Mouse (Mus musculus) forebrain, embryonic 13.5 days (tissue): Measurements from ENCODE around the gene Mlkl. TPM values are rescaled to one million over a fixed set of nuclear protein-coding genes. Genes with fewer than 3 reads are reported as not detected.

Experiments
- ATAC-seq: fragments of 200-750 bp; cut with Nextera tagmentation; 2 replicates; pipeline ENCODE4 v1.8.0; 2017
- H3K27ac ChIP-seq: fragments of 300-500 bp; sonication (generic); 2 replicates; pipeline ENCODE4 v1.5.1; 2015; ENCODE audit warnings: inconsistent platforms, mild to moderate bottlenecking, moderate library complexity
- H3K27me3 ChIP-seq: fragments of 300-500 bp; sonication (generic); 2 replicates; pipeline ENCODE4 v1.6.1; 2015; ENCODE audit warnings: mild to moderate bottlenecking, inconsistent platforms
- H3K36me3 ChIP-seq: fragments of 300-500 bp; sonication (generic); 2 replicates; pipeline ENCODE4 v1.6.1; 2015; ENCODE audit warnings: mild to moderate bottlenecking, inconsistent platforms; ENCODE audit not compliant: poor library complexity, severe bottlenecking
- H3K4me1 ChIP-seq: fragments of 300-500 bp; sonication (generic); 2 replicates; pipeline ENCODE4 v1.6.1; 2015; ENCODE audit warnings: inconsistent platforms
- H3K4me2 ChIP-seq: fragments of 300-500 bp; sonication (generic); 2 replicates; pipeline ENCODE4 v1.6.1; 2015; ENCODE audit warnings: inconsistent platforms, mild to moderate bottlenecking, moderate library complexity
- H3K4me3 ChIP-seq: fragments of 300-500 bp; sonication (generic); 2 replicates; pipeline ENCODE4 v1.5.1; 2015; ENCODE audit warnings: mild to moderate bottlenecking, inconsistent platforms
- H3K9ac ChIP-seq: fragments of 300-500 bp; sonication (generic); 2 replicates; pipeline ENCODE4 v1.6.1; 2015; ENCODE audit warnings: mild to moderate bottlenecking, inconsistent platforms
- H3K9me3 ChIP-seq: fragments of 300-500 bp; sonication (generic); replicated peaks from 2 replicates; pipeline ENCODE4 v1.6.1; 2016; ENCODE audit warnings: inconsistent platforms
- WGBS: fragments of 180-500 bp; shearing (Covaris S2); methylation state at CpG from one replicate; pipeline ENCODE4 v1.1.7; 2015; 5-methylcytosine and 5-hydroxymethylcytosine counted together
- polyA plus RNA-seq: library from polyadenylated mRNA; unstranded; fragments of >200 nt; fragmentation: Nextera tagmentation; extraction: Ambion mirVana; gene quantifications from 2 replicates; pipeline ENCODE4 v1.2.1, GENCODE M21; 2015

Gene Mlkl
- polyA plus RNA-seq = 0.23 and 0.53 TPM in 2 replicates

DNA sequence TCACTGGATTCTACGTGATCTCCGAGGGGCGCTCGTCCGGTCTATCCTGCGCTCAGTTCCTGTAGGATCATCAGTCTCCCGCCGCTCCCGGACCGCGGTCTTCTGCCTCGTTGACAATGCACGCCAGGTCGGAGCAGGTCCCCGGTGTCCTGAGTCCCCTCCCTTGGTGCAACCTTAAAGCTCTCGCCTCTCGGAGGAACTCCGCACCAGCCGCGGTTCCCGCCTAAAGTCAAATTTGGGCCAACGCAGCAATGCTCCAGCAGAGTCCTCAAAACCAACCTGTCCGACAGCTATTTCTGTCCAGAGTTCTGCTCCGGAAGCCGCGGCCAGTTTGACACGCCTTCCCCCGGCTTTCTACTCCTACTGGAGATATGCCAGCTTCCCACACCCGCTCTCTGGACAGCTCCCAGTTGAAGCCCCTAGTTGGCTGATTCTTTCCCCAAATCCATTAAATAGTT is at the start of gene Mlkl:
Gene Mlkl, minus strand, starts transcription at position 288 of the 458 bp plus-strand sequence.
- WGBS = under 1% methylated on average over 29 of the region's 29 CpGs
- Histone ChIP-seq H3K27me3 (peaks cover 42% of the 10 kb centered on the region), H3K36me3 (no peaks in the 10 kb centered on the region), H3K27ac (no peak within 1 kb of the TSS), H3K9me3 (no peaks in the 10 kb centered on the region), H3K4me3 (peak within 1 kb of the TSS; percentile 45), H3K9ac (peak within 1 kb of the TSS; percentile 51), H3K4me2 (peak within 1 kb of the TSS; percentile 78), H3K4me1 (peaks cover 10% of the 10 kb centered on the region)
- ATAC-seq = no peak

DNA sequence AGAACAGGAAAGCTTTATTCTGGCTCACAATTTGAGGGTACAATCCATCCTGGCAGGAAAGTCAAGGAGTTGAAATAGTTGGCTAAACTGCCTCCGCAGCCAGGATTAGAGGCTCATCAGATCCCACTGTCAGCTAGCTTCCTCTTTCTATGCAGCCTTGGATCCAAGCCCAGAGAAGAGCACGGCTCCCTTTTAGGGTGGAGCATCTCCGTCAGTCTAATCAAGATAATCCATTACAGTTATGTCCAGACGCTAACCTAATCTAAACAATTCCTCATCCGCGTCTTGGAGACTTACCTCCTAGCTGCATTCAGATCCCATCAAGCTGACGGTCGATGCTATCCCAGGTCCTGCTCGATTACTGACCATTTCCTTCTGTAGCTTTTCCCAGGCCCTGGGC is 47.9 kb upstream of the Mlkl start:
- H3K4me1 ChIP-seq = no peaks in the 10 kb centered on the region
- H3K27me3 ChIP-seq = peaks cover 23% of the 10 kb centered on the region
- no peak overlapping the region for H3K9ac ChIP-seq
- H3K9me3 ChIP-seq = no peaks in the 10 kb centered on the region
- ATAC-seq = no peak
- H3K36me3 ChIP-seq = no peaks in the 10 kb centered on the region
- 80% methylated on average over 9 of the region's 9 CpGs for WGBS
- H3K4me3 ChIP-seq = no peak overlapping the region
- H3K4me2 ChIP-seq = no peak overlapping the region
- H3K27ac ChIP-seq = no peak overlapping the region

- Histone ChIP-seq H3K9me3 (no peaks in the 10 kb centered on the region), H3K9ac (no peak overlapping the region), H3K36me3 (no peaks in the 10 kb centered on the region), H3K27ac (no peak overlapping the region), H3K4me1 (no peaks in the 10 kb centered on the region), H3K4me2 (no peak overlapping the region), H3K4me3 (no peak overlapping the region), H3K27me3 (0 out of 2 replicates have a peak, but pooled peaks cover 12% of the 10 kb centered on the region)
- WGBS = 59% methylated on average over 2 of the region's 2 CpGs
- no peak for ATAC-seq
Observed at GRCm38 (mm10) chr8:111384628-111385027, 46.7 kb upstream of the Mlkl start.

GRCm38 (mm10) chr8:111375192-111375591 is 37.2 kb upstream of the Mlkl start:
- Histone ChIP-seq H3K4me1 (0 out of 2 replicates have a peak, but pooled peaks cover 3% of the 10 kb centered on the region), H3K4me3 (no peak overlapping the region), H3K9me3 (no peaks in the 10 kb centered on the region), H3K4me2 (no peak overlapping the region), H3K27ac (no peak overlapping the region), H3K27me3 (no peaks in the 10 kb centered on the region), H3K36me3 (no peaks in the 10 kb centered on the region), H3K9ac (no peak overlapping the region)
- 67% methylated on average over 6 of the region's 6 CpGs for WGBS
- ATAC-seq = no peak

DNA sequence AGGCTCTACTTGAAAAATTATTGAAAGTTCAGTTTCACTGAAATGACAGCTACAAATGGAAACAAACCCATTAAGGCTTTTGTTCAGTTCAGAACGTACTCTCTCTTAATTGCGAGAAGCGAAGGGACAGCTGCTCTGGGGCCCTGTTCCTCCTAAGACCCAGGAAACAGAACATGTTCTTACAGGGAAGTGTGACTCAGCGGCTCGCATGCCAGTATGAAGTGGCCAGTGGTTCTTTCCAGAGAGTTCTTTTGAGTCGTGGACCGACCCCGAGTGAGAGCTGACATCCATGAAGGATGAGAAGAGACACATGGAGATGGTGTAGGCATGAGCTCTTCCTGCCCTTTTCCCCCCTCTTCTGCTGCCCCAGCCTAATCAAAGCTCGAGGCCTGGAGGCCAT is 31.7 kb upstream of the Mlkl start:
- no peaks in the 10 kb centered on the region for H3K27me3 ChIP-seq
- no peak overlapping the region for H3K4me3 ChIP-seq
- ATAC-seq = no peak
- H3K4me1 ChIP-seq = no peaks in the 10 kb centered on the region
- WGBS = 94% methylated on average over 9 of the region's 9 CpGs
- no peak overlapping the region for H3K4me2 ChIP-seq
- no peak overlapping the region for H3K9ac ChIP-seq
- no peak overlapping the region for H3K27ac ChIP-seq
- H3K36me3 ChIP-seq = no peaks in the 10 kb centered on the region
- H3K9me3 ChIP-seq = no peaks in the 10 kb centered on the region

GRCm38 (mm10) chr8:111367350-111367749 is 29.4 kb upstream of the Mlkl start:
- Histone ChIP-seq H3K4me2 (no peak overlapping the region), H3K9ac (no peak overlapping the region), H3K36me3 (no peaks in the 10 kb centered on the region), H3K27ac (no peak overlapping the region), H3K27me3 (no peaks in the 10 kb centered on the region), H3K9me3 (no peaks in the 10 kb centered on the region), H3K4me1 (no peaks in the 10 kb centered on the region), H3K4me3 (no peak overlapping the region)
- 91% methylated on average over 8 of the region's 8 CpGs for WGBS
- ATAC-seq = no peak

DNA sequence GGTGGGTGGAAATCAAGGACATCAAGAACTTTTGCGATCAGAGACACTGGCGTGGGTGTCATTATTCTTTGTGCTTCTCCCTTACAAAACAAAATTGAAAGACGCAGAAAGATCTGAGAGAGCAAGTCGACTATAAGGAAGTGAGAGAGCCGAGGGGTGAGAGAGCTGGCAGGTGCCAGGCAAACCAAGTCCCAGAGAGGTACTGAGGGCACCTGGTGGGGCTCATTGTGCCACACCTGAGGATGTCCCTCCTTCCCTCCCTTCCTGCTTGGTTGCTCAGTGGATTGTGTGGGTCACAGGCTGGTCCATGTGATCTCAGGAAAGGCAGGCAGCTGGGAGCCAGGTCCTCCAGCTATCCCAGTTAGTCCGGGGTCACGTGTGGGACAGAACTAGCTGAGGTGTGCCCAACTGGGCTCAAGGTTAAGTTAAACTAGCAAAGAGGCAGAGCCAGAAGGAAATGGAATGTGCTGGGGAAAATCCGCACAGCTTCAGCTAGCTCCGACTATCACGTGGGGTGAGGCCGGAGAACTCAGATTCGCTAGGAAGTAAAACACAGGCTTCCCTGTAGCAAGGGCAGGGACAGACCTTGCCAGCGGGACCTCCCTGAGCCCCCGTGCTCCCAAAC is 28.7 kb upstream of the Mlkl start:
- no peak for ATAC-seq

DNA sequence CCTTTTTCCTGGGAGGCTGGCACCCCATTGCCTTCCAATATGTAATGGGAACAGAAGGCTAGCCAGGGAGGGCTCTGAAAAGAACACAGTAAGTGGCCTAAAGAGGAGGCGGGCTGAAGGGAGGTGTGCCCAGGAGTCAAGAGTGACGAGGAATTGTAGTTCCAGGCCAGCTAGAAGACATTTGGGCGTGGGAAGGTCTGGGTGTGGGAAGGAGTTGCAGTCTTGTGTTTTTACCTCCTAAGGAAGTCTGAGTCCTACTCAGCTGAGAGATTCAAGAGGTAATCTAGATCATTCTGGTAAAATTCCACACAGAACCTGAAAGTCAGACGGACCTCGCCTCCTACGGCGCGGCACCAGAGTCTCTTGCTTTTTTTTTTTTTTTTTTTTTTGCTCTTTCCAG is 25.5 kb upstream of the Mlkl start:
- no peak overlapping the region for H3K9ac ChIP-seq
- H3K36me3 ChIP-seq = no peaks in the 10 kb centered on the region
- H3K9me3 ChIP-seq = no peaks in the 10 kb centered on the region
- H3K27me3 ChIP-seq = no peaks in the 10 kb centered on the region
- 72% methylated on average over 8 of the region's 8 CpGs for WGBS
- H3K4me1 ChIP-seq = no peaks in the 10 kb centered on the region
- ATAC-seq = no peak
- no peak overlapping the region for H3K4me2 ChIP-seq
- H3K4me3 ChIP-seq = no peak overlapping the region
- H3K27ac ChIP-seq = no peak overlapping the region

More for the DNA sequence above, 28.7 kb upstream of the Mlkl start:
- Histone ChIP-seq H3K9me3 (no peaks in the 10 kb centered on the region), H3K9ac (no peak overlapping the region), H3K4me2 (no peak overlapping the region), H3K4me1 (no peaks in the 10 kb centered on the region), H3K27ac (no peak overlapping the region), H3K36me3 (no peaks in the 10 kb centered on the region), H3K27me3 (no peaks in the 10 kb centered on the region), H3K4me3 (no peak overlapping the region)
- WGBS = 46% methylated on average over 14 of the region's 14 CpGs

- no peak overlapping the region for H3K9ac ChIP-seq
- H3K4me3 ChIP-seq = no peak overlapping the region
- H3K27ac ChIP-seq = no peak overlapping the region
- 64% methylated on average over 7 of the region's 7 CpGs for WGBS
- H3K36me3 ChIP-seq = no peaks in the 10 kb centered on the region
- H3K4me2 ChIP-seq = no peak overlapping the region
- no peaks in the 10 kb centered on the region for H3K27me3 ChIP-seq
- ATAC-seq = no peak
- no peaks in the 10 kb centered on the region for H3K4me1 ChIP-seq
- H3K9me3 ChIP-seq = no peaks in the 10 kb centered on the region
Observed at GRCm38 (mm10) chr8:111360579-111361209, 22.7 kb upstream of the Mlkl start.

DNA sequence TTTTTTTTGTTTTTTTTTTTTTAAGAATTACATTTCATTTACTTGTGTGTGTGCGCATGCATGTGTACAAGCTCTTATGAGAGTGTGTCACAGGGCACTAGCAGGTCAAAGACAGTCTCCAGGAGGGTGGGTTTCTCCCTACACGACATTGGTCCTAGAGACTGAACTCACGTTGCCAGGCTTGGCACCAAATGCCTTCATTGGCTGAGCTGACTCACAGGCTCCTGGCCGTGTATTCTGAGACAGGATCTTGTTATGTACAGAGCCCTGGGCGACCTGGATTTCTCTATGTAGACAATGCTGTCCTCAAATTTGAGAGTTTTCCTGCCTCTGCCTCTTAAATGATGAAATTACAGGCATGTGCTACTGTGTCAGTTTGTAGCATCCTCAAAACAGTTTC is 22.0 kb upstream of the Mlkl start:
- no peak overlapping the region for H3K27ac ChIP-seq
- ATAC-seq = no peak
- H3K36me3 ChIP-seq = no peaks in the 10 kb centered on the region
- H3K9me3 ChIP-seq = no peaks in the 10 kb centered on the region
- H3K27me3 ChIP-seq = no peaks in the 10 kb centered on the region
- H3K4me1 ChIP-seq = no peaks in the 10 kb centered on the region
- no peak overlapping the region for H3K9ac ChIP-seq
- no peak overlapping the region for H3K4me3 ChIP-seq
- WGBS = 66% methylated on average over 5 of the region's 5 CpGs
- H3K4me2 ChIP-seq = no peak overlapping the region

- H3K9me3 ChIP-seq = no peaks in the 10 kb centered on the region
- no peak overlapping the region for H3K4me2 ChIP-seq
- H3K4me1 ChIP-seq = no peaks in the 10 kb centered on the region
- ATAC-seq = no peak
- no peak overlapping the region for H3K27ac ChIP-seq
- H3K27me3 ChIP-seq = no peaks in the 10 kb centered on the region
- WGBS = 53% methylated on average over 1 of the region's 1 CpGs
- H3K9ac ChIP-seq = no peak overlapping the region
- H3K4me3 ChIP-seq = no peak overlapping the region
- H3K36me3 ChIP-seq = no peaks in the 10 kb centered on the region
Observed at GRCm38 (mm10) chr8:111358905-111359304, 20.9 kb upstream of the Mlkl start.

DNA sequence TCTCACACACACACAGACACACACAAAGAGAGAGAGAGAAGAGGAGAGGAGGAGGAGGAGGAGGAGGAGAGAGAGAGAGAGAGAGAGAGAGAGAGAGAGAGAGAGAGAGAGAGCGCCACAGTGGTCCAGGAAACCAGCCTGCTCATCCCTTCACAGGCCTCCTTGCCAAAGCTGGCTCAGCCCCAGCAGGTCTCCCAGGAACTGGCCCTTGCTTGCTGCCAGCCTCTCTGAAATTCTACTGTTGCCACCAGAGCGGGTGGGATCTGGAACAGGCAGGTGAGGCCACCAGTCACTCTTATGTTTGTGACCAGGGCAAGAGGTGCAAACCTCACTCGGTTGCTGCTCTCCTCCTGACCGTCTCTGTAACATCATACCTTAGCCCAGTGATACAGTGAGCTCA is 19.5 kb upstream of the Mlkl start:
- H3K9ac ChIP-seq = no peak overlapping the region
- no peak overlapping the region for H3K4me3 ChIP-seq
- no peaks in the 10 kb centered on the region for H3K36me3 ChIP-seq
- no peaks in the 10 kb centered on the region for H3K27me3 ChIP-seq
- 84% methylated on average over 4 of the region's 4 CpGs for WGBS
- no peak for ATAC-seq
- H3K4me1 ChIP-seq = no peaks in the 10 kb centered on the region
- no peak overlapping the region for H3K4me2 ChIP-seq
- no peak overlapping the region for H3K27ac ChIP-seq
- no peaks in the 10 kb centered on the region for H3K9me3 ChIP-seq

GRCm38 (mm10) chr8:111353497-111353896 is 15.5 kb upstream of the Mlkl start:
- WGBS = 82% methylated on average over 9 of the region's 9 CpGs

More at GRCm38 (mm10) chr8:111353497-111353896, 15.5 kb upstream of the Mlkl start:
- no peak overlapping the region for H3K9ac ChIP-seq
- no peak for ATAC-seq
- H3K4me1 ChIP-seq = no peaks in the 10 kb centered on the region
- no peak overlapping the region for H3K4me2 ChIP-seq
- no peak overlapping the region for H3K4me3 ChIP-seq
- H3K9me3 ChIP-seq = no peaks in the 10 kb centered on the region
- H3K27me3 ChIP-seq = no peaks in the 10 kb centered on the region
- H3K36me3 ChIP-seq = no peaks in the 10 kb centered on the region
- H3K27ac ChIP-seq = no peak overlapping the region
